Mouse (Mus musculus): ENCODE results near the gene Metap1.

DNA sequence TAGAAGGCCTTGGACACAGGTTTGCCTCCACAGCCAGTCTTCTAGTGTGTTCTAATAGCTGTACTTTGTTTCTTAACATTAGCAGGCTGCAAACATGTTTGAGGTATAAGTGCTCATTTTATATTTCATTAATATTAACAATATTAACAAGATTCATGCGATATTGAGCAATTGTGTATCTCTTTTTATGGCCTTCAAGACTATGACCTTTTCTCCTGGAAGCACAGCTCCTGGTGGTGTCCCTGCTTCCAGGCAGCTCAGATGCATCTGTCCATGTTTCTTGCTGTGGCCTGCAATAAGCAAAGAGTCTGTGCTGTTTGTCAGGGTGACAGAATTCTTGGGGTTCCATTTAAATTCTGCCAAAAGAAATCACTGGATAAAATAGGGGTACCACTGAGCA is 79.7 kb downstream of the Metap1 start:
- TF ChIP-seq POLR2A (IDR thresholded peaks at IDR 0.05; ENCODE audit: control insufficient read depth, extremely low read depth, insufficient read depth, low read length, poor library complexity) (no peak), CTCF (IDR thresholded peaks at IDR 0.05; ENCODE audit: borderline replicate concordance, control insufficient read depth, extremely low read depth, insufficient read depth, low read length, poor library complexity) (no peak)

Data from thymus, adult 2 months (tissue).